Mouse (Mus musculus) cortical plate, adult 2 months (tissue): ENCODE measurements around the gene Atxn7.

Experiments
- CTCF ChIP-seq: fragments of 200-500 bp; IDR thresholded peaks from 2 replicates; pipeline ENCODE4 v1.5.1; 2011; ENCODE audit warnings: mild to moderate bottlenecking, control low read depth, low read length; ENCODE audit not compliant: insufficient read depth; ENCODE audit errors: extremely low read depth
- POLR2A ChIP-seq: fragments of 200-500 bp; IDR thresholded peaks from 2 replicates; pipeline ENCODE4 v1.6.1; 2011; ENCODE audit warnings: mild to moderate bottlenecking, low read length, control low read depth; ENCODE audit not compliant: insufficient read depth; ENCODE audit errors: extremely low read depth

GRCm38 (mm10) chr14:14110710-14111109 is 149.5 kb downstream of the Atxn7 start:
- TF ChIP-seq CTCF (no peak), POLR2A (no peak)
